Mouse (Mus musculus) liver, postnatal 0 days (tissue): ENCODE measurements around the gene Bhlha9. TPM values are rescaled to one million over a fixed set of nuclear protein-coding genes. Genes with fewer than 3 reads are reported as not detected.
A peak's percentile ranks its signal among the peaks of the same experiment; 100 is the strongest.

Experiments
- ATAC-seq: fragments of 200-750 bp; cut with Nextera tagmentation; 2 replicates; pipeline ENCODE4 v1.8.0; 2017; ENCODE audit warnings: mild to moderate bottlenecking, moderate library complexity
- DNase-seq: peaks from one replicate; pipeline ENCODE4 v3.0.0-alpha.2; 2016
- H3K27ac ChIP-seq: fragments of 300-500 bp; sonication (generic); 2 replicates; pipeline ENCODE4 v1.5.1; 2014; ENCODE audit warnings: antibody characterized with exemption, moderate library complexity, mild to moderate bottlenecking, low read depth
- H3K27me3 ChIP-seq: fragments of 300-500 bp; sonication (generic); 2 replicates; pipeline ENCODE4 v1.6.1; 2014; ENCODE audit warnings: low read length, control low read depth, mixed read lengths; ENCODE audit not compliant: insufficient read depth
- H3K36me3 ChIP-seq: fragments of 300-500 bp; sonication (generic); replicated peaks from 2 replicates; pipeline ENCODE4 v1.6.1; 2014; ENCODE audit warnings: mild to moderate bottlenecking, control low read depth, low read length, moderate library complexity, mixed read lengths; ENCODE audit not compliant: insufficient read depth
- H3K4me1 ChIP-seq: fragments of 300-500 bp; sonication (generic); 2 replicates; pipeline ENCODE4 v1.6.1; 2014; ENCODE audit warnings: antibody characterized with exemption, mild to moderate bottlenecking, control low read depth; ENCODE audit not compliant: insufficient read depth
- H3K4me2 ChIP-seq: fragments of 300-500 bp; sonication (generic); 2 replicates; pipeline ENCODE4 v1.6.1; 2014; ENCODE audit warnings: low read depth, mild to moderate bottlenecking, low read length, moderate library complexity, mixed read lengths
- H3K4me3 ChIP-seq: fragments of 300-500 bp; sonication (generic); 2 replicates; pipeline ENCODE4 v1.5.1; 2014; ENCODE audit warnings: low read depth, low read length
- H3K9ac ChIP-seq: fragments of 300-500 bp; sonication (generic); replicated peaks from 2 replicates; pipeline ENCODE4 v1.6.1; 2014; ENCODE audit warnings: mild to moderate bottlenecking, moderate library complexity
- H3K9me3 ChIP-seq: fragments of 300-500 bp; sonication (generic); 2 replicates; pipeline ENCODE4 v1.6.1; 2016; ENCODE audit warnings: mild to moderate bottlenecking, control low read depth, low read length, mixed read lengths
- CTCF ChIP-seq: sonication (generic); IDR thresholded peaks from 2 replicates; pipeline ENCODE4 v1.5.1; 2016; ENCODE audit warnings: antibody characterized with exemption, low read depth
- EP300 ChIP-seq: IDR thresholded peaks from 2 replicates; pipeline ENCODE4 v1.6.1; 2016; ENCODE audit warnings: antibody characterized with exemption, low read depth, mild to moderate bottlenecking
- WGBS: fragments of 180-500 bp; shearing (Covaris S2); extraction: QIAGEN DNeasy Blood & Tissue Kit; methylation state at CpG from one replicate; pipeline ENCODE4 v1.1.7; 2014; ENCODE audit not compliant: insufficient replicate concordance; 5-methylcytosine and 5-hydroxymethylcytosine counted together
- polyA plus RNA-seq: library from polyadenylated mRNA; unstranded; fragments of >200 nt; fragmentation: Nextera tagmentation; extraction: Ambion mirVana; gene quantifications from 2 replicates; pipeline ENCODE4 v1.2.1, GENCODE M21; 2015

Gene Bhlha9
- polyA plus RNA-seq, 1 experiment from 2014 or later: 0.08 TPM

GRCm38 (mm10) chr11:76657450-76657970, 14.8 kb upstream of the Bhlha9 start:
- WGBS: 69% methylated on average over 4 of the region's 4 CpGs
- TF ChIP-seq EP300 (no peak), CTCF (no peak)
- no peaks in the 10 kb centered on the region for H3K9me3 ChIP-seq
- H3K4me3 ChIP-seq: no peak overlapping the region
- H3K4me2 ChIP-seq: no peak overlapping the region
- H3K9ac ChIP-seq: no peak overlapping the region
- H3K4me1 ChIP-seq: no peaks in the 10 kb centered on the region
- H3K36me3 ChIP-seq: no peaks in the 10 kb centered on the region
- no peak for DNase-seq
- H3K27me3 ChIP-seq: no peaks in the 10 kb centered on the region
- H3K27ac ChIP-seq: no peak overlapping the region
- ATAC-seq: no peak

- no peak overlapping the region for H3K27ac ChIP-seq
- no peak overlapping the region for H3K4me2 ChIP-seq
- H3K36me3 ChIP-seq: no peaks in the 10 kb centered on the region
- H3K9me3 ChIP-seq: no peaks in the 10 kb centered on the region
- 63% methylated on average over 14 of the region's 14 CpGs for WGBS
- no peak overlapping the region for H3K4me3 ChIP-seq
- no peaks in the 10 kb centered on the region for H3K4me1 ChIP-seq
- no peak for TF ChIP-seq EP300
- DNase-seq: no peak
- no peak overlapping the region for H3K9ac ChIP-seq
- peaks cover 4% of the 10 kb centered on the region; the same call in 1 of the 2 replicates for H3K27me3 ChIP-seq
- ATAC-seq: no peak
Measured at GRCm38 (mm10) chr11:76659138-76659930, 12.9 kb upstream of the Bhlha9 start.

GRCm38 (mm10) chr11:76661790-76662468, 10.3 kb upstream of the Bhlha9 start:
- peaks cover 2% of the 10 kb centered on the region; the same call in 1 of the 2 replicates for H3K4me1 ChIP-seq
- ATAC-seq: no peak
- no peaks in the 10 kb centered on the region for H3K36me3 ChIP-seq
- no peak overlapping the region for H3K9ac ChIP-seq
- H3K27ac ChIP-seq: no peak overlapping the region
- TF ChIP-seq EP300: no peak
- no peak for TF ChIP-seq CTCF
- no peak overlapping the region for H3K4me3 ChIP-seq
- peaks cover 29% of the 10 kb centered on the region for H3K27me3 ChIP-seq
- H3K4me2 ChIP-seq: no peak overlapping the region
- H3K9me3 ChIP-seq: no peaks in the 10 kb centered on the region
- 55% methylated on average over 7 of the region's 7 CpGs for WGBS
- no peak for DNase-seq

- Histone ChIP-seq H3K9ac (no peak overlapping the region), H3K4me2 (peak overlapping the region; percentile 33; the same call in 1 of the 2 replicates), H3K27ac (no peak overlapping the region), H3K9me3 (no peaks in the 10 kb centered on the region), H3K4me3 (peak overlapping the region; percentile 25), H3K4me1 (peaks cover 2% of the 10 kb centered on the region; the same call in 1 of the 2 replicates), H3K27me3 (peaks cover 35% of the 10 kb centered on the region), H3K36me3 (no peaks in the 10 kb centered on the region)
- DNase-seq (peak; percentile 15), ATAC-seq (no peak)
- WGBS: 12% methylated on average over 35 of the region's 35 CpGs
- no peak for TF ChIP-seq EP300
- no peak for TF ChIP-seq CTCF
Measured at GRCm38 (mm10) chr11:76666002-76666649, 6.1 kb upstream of the Bhlha9 start.

GRCm38 (mm10) chr11:76667807-76668206, 4.5 kb upstream of the Bhlha9 start:
- no peaks in the 10 kb centered on the region for H3K9me3 ChIP-seq
- H3K4me1 ChIP-seq: peaks cover 2% of the 10 kb centered on the region; the same call in 1 of the 2 replicates
- no peak overlapping the region for H3K4me3 ChIP-seq
- H3K9ac ChIP-seq: no peak overlapping the region
- H3K36me3 ChIP-seq: no peaks in the 10 kb centered on the region
- no peak overlapping the region for H3K4me2 ChIP-seq
- no peak for DNase-seq
- 23% methylated on average over 4 of the region's 4 CpGs for WGBS
- no peak for TF ChIP-seq EP300
- no peak overlapping the region for H3K27ac ChIP-seq
- peaks cover 52% of the 10 kb centered on the region for H3K27me3 ChIP-seq
- ATAC-seq: no peak
